Mouse (Mus musculus) frontal cortex, adult 2 months (tissue): ENCODE measurements around the gene Bad. TPM values are rescaled to one million over a fixed set of nuclear protein-coding genes. Genes with fewer than 3 reads are reported as not detected.

ENCODE experiments used
- DNase-seq, 2 experiments: peaks; one replicate each; pipeline ENCODE4 v3.0.0; 2022; ENCODE audit warnings: low spot score in 1 of 2; ENCODE audit errors: extremely low spot score in 1 of 2
- polyA plus RNA-seq: library from polyadenylated mRNA; depleted of rRNA; stranded (reverse); fragments of >200 nt; gene quantifications from 2 replicates; pipeline ENCODE4 v1.2.3, GENCODE M21; 2012

Bad gene
- polyA plus RNA-seq, 1 experiment: 65.8 TPM

DNA sequence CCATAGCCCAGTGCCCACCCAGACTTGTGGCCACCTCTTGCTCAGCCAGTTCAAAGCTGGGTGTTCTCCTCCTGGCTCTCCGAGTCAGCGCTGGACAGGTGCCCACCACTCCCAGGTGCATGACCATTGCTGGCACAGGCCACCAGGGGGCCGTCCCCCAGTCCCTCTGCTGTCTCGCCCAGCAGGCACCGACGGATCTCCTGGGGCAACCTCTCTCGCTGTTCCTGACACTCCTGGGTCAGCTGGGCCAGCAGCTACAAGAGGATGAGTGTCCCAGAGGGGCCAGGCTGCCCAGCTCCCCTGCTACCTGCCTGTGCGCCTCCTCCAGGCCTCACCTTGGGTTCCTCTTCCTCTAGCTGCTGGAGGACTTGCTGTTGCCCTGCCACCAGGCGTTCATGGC lies 12.4 kb downstream of the Bad start:
- DNase-seq: no peak

DNA sequence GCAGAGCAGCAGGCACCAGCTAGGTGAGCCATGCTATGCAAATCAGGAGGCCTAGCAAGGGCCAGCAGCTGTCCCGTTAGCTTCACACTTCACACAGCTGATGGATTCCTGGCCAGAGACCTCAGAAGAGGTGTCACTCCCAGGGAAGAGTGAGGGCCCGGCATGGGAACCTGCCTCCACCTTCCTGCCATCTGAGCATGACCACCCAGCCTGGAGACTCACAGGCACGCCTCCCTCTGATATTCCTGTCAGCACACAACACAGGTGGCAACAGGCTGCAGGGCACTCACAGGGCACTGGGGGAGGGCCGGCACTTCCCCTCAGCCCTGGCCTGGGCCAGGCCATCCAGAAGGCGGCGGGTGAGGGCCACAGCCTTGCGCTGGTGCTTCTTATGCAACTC lies 13.8 kb downstream of the Bad start:
- DNase-seq: no peak

DNA sequence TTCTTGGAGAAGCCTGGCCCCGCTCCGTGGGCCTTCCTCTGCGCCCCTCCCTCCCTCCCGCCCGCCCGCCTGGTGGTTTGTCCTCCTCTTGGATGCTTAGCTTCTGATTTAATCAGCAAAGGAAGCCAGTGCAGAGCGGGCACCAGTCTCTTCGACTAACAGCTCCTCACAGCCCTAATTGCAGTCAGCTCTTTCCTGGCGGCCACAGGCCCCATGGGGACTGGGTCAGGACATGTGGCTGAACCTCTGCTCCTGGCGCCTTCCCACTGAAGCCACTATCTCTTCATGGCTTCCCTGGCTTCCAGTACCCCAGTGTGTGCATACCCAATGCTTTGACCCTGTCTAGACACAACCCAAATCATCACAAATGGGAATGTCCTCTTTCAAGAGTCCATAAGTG lies 14.8 kb downstream of the Bad start:
- no peak for DNase-seq

- DNase-seq: no peak
Measured at GRCm38 (mm10) chr19:6968491-6969271, 27.0 kb downstream of the Bad start.

DNA sequence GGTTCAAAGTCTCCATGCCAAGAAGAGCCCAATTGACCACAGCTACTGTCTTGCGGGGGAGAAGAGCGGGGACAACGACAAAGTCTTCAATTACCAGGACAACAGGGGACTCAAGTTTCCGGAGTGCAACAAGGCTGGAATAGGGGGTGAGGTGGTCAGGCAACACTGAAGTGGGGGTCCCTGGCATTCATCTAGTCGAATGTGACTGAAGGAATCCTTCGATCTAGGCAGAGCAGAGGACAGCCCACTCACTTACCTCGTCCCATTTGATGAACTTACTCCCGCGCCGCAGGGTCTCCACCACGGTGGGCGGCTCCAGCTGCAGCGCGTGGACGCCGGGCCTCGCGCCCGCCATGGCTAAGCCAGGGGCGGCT lies 27.6 kb downstream of the Bad start:
- DNase-seq: no peak

GRCm38 (mm10) chr19:6969665-6970381 lies 28.2 kb downstream of the Bad start:
- DNase-seq: no peak

DNA sequence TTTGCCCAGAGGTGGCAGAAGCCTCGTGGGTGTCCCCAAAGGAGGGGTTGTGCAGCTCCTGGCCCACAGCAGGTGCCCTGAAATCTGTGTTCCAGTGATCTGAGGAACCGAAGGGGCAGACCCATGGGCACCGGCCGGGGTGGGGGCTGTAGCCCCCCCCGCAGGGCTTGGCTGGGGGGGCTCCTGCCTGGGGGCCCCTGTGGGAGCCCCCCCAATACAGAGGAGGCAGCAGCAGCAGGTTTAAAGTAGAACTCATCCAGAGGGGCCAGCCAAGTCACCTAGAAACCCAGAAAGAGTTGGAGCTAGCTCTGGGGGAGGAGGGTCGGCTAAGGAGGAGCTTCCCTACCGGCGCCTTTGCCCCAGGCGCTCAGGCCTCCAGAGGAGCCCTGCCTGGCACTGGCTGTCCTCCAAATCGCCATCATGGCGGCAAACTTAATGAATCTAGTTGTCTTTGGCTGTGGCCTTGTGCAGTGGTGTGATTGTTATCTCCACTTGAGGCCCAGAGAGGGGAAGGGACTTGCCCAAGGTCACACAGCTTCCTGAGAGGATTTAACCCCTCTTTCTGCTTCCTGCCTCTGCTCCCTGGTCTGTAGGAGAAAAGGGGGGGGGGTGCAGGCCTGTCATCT lies 28.9 kb downstream of the Bad start:
- DNase-seq: no peak

- DNase-seq: no peak
Measured at GRCm38 (mm10) chr19:6971644-6972043, 30.0 kb downstream of the Bad start.

- DNase-seq: no peak
Measured at GRCm38 (mm10) chr19:6972247-6972917, 30.7 kb downstream of the Bad start.

DNA sequence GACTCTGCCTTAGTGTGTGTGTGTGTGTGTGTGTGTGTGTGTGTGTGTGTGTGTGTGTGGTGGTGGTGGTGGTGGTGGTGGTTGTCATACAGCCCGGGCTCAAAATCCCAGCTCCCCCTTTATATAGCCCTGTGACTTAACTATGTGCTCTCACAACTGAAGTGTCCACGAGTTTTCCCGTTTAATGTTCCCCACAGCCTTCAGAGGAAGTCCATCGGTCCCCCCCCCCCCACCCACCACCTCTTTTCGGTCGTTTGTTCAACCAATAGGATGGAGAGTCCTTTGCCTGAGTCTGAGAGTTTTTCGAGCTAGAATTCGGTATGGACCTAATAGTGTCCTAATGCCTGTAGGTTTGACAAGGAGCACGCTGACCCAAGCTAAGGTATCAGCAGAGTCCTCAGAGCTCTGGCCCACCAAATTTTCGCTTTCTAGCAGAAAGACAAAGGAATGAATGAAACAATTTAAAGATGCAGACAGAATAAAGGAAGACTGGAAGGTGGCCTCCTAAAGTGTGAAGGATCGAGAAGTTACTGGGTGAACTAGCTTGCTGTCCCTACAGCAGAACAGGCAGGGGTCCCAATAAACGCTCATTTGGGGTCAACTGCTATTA lies 32.0 kb downstream of the Bad start:
- no peak for DNase-seq

- DNase-seq: peak in 1 of 2 experiments; percentile 75
Measured at GRCm38 (mm10) chr19:6974211-6975205, 32.8 kb downstream of the Bad start, which contains the start of gene Ppp1r14b. TSS of gene Ppp1r14b (plus strand) at chr19:6974968.

DNA sequence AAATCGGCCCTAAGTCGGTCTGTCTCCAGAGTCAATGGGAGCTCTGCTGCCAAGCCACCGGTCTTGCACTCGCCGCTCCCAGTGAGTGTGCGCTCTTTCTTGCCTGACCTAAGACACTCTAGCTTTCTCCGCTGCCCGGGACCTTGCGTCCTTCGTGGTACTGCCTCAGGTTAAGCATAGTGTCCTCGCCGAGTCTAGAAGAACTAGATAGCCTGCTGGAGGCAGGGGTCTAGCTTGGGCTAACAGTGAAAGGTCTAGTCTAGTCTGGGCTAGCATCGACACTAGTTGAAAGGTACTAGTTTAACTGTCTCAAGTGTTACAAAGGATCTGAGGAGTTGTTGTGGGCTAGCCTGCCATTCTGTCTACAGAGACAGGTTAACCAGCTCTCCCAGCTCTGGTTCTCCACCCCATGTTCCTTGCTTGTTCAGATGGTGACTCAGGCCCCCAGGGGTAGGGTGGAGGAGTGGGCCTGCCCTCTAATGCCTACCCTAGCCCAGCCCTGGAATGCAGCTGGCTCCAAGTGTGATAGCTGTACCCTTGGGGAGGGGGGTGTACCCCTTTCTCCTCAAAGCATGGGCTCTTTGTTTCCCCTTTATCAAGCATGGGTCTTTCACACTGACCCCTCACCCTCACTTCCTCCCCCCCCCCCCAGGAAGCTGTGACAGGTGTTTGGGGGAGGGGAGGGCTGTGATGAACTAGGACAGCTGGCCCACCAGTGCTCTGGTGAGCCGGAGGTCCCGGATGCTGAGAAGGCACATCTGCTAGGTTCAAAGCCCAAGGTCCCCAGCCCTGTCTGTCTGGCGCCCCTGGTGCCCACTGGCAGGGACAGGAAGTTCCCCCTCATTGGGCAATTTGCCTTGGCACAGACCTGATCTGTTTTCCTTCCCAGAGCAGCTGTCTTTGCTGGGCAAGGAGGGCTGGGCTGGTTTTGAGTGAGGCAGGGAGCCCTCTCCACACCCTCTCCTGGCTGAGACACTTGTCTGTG lies 34.2 kb downstream of the Bad start, which contains the start of gene Plcb3:
Gene Plcb3, minus strand, starts transcription at position 934 of the 985 bp plus-strand sequence.
- peak in 1 of 2 experiments; percentile 69 for DNase-seq

- DNase-seq: no peak
Measured at GRCm38 (mm10) chr19:6977759-6978638, 36.3 kb downstream of the Bad start.

DNA sequence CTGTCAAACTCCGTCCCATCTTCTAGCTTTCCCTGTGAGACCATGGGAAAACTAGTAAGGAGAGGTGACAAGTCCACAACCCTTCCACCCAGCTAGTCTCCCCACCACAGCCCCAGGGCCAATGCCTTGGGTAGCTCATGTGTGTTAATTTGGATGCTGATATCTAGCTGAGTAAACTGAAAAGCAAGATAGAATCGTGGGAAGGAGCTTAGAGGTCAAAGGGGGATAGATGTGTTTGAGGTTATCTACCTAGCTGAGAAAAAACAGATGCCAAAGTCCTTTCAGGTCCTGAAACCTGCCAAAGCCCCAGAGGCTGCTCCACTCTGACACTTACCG lies 36.9 kb downstream of the Bad start:
- no peak for DNase-seq

DNA sequence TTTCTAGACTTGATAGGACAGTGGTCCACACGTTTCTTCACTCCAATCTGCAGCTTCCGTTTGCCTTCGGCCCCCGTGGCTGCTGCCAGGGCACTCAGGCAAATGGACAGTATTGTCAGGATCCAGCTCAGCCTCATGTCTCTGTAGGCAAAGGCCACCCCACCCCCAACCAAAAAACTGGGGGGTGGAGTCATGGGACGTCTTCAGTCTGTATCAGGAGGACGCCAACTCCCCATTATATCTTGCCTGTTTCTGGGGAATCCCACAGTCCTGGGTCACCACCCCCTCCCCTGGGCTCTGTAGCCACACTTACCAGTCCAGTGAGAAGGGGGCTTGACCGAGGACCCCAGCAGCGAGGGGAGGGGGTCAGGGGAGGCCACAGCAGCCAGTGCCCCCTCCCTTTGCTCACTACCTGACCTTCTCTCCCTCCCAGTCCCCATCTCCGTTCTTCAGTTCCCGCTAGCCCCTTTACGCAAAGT lies 37.4 kb downstream of the Bad start:
- peak; percentile 56 to 62 for DNase-seq

DNA sequence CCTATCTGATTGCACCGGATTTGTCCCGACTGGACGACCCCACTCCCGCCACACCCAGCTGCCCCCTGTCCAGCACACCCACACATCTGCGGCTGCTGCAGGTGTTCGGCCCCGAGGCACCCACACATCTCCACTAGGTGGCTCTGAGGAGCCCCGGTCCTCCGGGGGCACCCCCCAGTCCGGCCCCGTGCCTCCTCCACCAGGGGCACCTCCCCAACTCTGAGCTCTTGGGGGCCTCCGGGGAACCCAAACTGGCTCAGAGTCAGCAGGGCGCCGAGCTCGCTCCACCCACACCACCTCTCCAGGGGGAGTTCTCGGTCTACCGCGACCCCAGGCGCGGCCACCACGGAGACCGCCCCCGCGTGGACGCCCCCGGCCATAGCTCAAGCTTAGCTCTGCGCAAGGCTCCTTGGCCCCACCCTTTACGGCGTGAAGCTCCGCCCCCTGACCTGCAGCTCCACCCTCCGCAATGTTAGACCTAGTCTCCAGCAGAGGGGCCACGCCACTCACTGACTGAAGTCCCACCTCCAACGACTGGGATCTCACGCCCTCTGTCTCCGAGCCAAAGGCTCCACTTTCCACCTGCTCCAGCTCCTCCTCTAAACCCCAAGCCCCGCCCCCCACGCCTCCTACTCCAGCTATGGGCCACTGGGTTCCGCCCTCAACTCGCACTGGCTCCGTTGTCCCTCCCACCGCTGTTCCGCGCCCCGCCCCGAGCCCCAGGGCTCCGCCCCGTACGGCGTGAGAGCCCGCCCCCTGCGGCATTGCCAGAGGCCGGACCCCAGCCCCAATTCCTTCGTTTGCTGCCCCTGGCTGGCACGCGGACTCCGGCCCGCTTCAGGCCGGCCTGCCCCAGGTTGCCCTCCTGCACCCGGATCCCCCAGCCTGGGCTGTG lies 38.1 kb downstream of the Bad start:
- peak; percentile 99 for DNase-seq
